In genomic region chr11:114850066-114850451, GRCm38 (mm10) we compare ENCODE assay signal across 11 mouse cellular contexts. TPM values are rescaled to one million over a fixed set of nuclear protein-coding genes. Genes with fewer than 3 reads are reported as not detected.
A peak's percentile ranks its signal among the peaks of the same experiment; 100 is the strongest.
DNase-seq lines count a peak whose midpoint lies in the region; ATAC-seq and TF ChIP-seq lines count a peak whose summit lies in the region.
"Had no signal": no experiment of that assay in that cellular context is flagged by ENCODE, and none has a peak within 500 bp of the region (broad histone marks: within the 10 kb centered on the region; RNA-seq: fewer than 3 reads in every experiment).

No protein-coding gene starts in this region.

- no peak overlapping the region for H3K9ac ChIP-seq in heart, postnatal 0 days (replicated peaks; ENCODE audit: low read depth, low read length)
- H3K9ac ChIP-seq in heart, adult 2 months (ENCODE audit: low read depth, low read length), result no peak overlapping the region
- no peak overlapping the region for H3K9ac ChIP-seq in hindbrain, embryonic 11.5 days (ENCODE audit: low read depth, low read length)
- H3K9ac ChIP-seq in limb, embryonic 12.5 days (replicated peaks), result peak overlapping the region; percentile 28; the same call in 1 of the 2 replicates
- H3K9ac ChIP-seq in neural tube, embryonic 14.5 days (replicated peaks; ENCODE audit: low read depth, low read length), result no peak overlapping the region

- H3K9me3 ChIP-seq in heart, postnatal 0 days (replicated peaks; ENCODE audit: control insufficient read depth, low read length), result no peaks in the 10 kb centered on the region
- no peaks in the 10 kb centered on the region for H3K9me3 ChIP-seq in hindbrain, embryonic 11.5 days (ENCODE audit: control insufficient read depth, low read length)
- H3K9me3 ChIP-seq in limb, embryonic 12.5 days, result no peaks in the 10 kb centered on the region
- H3K9me3 ChIP-seq in neural tube, embryonic 14.5 days (ENCODE audit: control insufficient read depth, low read length), result no peaks in the 10 kb centered on the region

- intact Hi-C loops in heart, adult 2 months (cut with DNase I), result no loop called here

- no peak for TF ChIP-seq CTCF in heart, postnatal 0 days (IDR thresholded peaks at IDR 0.05; ENCODE audit: low read depth)
- TF ChIP-seq CTCF in heart, adult 2 months (IDR thresholded peaks at IDR 0.05), result no peak

- no peak for DNase-seq in heart, postnatal 0 days (ENCODE audit: low spot score)
- DNase-seq in heart, adult 2 months, result no peak
- no peak for DNase-seq in hindbrain, embryonic 11.5 days (ENCODE audit: low spot score)
- DNase-seq in adrenal gland, postnatal 25 days, result no peak
- DNase-seq in spleen, postnatal 10 days (ENCODE audit: low spot score in 2 of 2), result no peak

- no peak for TF ChIP-seq EP300 in heart, postnatal 0 days (IDR thresholded peaks at IDR 0.05; ENCODE audit: low read depth)
- no peak for TF ChIP-seq EP300 in heart, adult 2 months (IDR thresholded peaks at IDR 0.05; ENCODE audit: insufficient read depth, low read depth, low read length)

- peak overlapping the region; percentile 94 for H3K4me2 ChIP-seq in heart, postnatal 0 days (ENCODE audit: low read depth, low read length)
- H3K4me2 ChIP-seq in hindbrain, embryonic 11.5 days (replicated peaks; ENCODE audit: low read depth, low read length), result 0 out of 2 replicates have a peak overlapping the region, but pooled peaks have one; percentile 96
- H3K4me2 ChIP-seq in limb, embryonic 12.5 days, result peak overlapping the region; percentile 95
- peak overlapping the region; percentile 99; the same call in 1 of the 2 replicates for H3K4me2 ChIP-seq in neural tube, embryonic 14.5 days (ENCODE audit: low read depth, low read length)

- 68% methylated on average over 5 of the region's 5 CpGs for WGBS in heart, postnatal 0 days
- 74% methylated on average over 5 of the region's 5 CpGs for WGBS in heart, adult 2 months
- WGBS in hindbrain, embryonic 11.5 days, result 11% methylated on average over 5 of the region's 5 CpGs
- WGBS in limb, embryonic 12.5 days, result 2% methylated on average over 5 of the region's 5 CpGs
- WGBS in neural tube, embryonic 14.5 days, result 16% methylated on average over 5 of the region's 5 CpGs

- H3K27ac ChIP-seq in heart, postnatal 0 days (ENCODE audit: low read depth), result no peak overlapping the region
- H3K27ac ChIP-seq in heart, adult 2 months, result no peak overlapping the region
- H3K27ac ChIP-seq in hindbrain, embryonic 11.5 days (ENCODE audit: low read depth, low read length), result no peak overlapping the region
- peak overlapping the region; percentile 64 for H3K27ac ChIP-seq in limb, embryonic 12.5 days
- H3K27ac ChIP-seq in neural tube, embryonic 14.5 days (ENCODE audit: low read depth, low read length), result no peak overlapping the region

- no peaks in the 10 kb centered on the region for H3K36me3 ChIP-seq in heart, postnatal 0 days (replicated peaks; ENCODE audit: control insufficient read depth, insufficient read depth, low read length)
- H3K36me3 ChIP-seq in heart, adult 2 months (ENCODE audit: control insufficient read depth, insufficient read depth, low read length), result no peaks in the 10 kb centered on the region
- no peaks in the 10 kb centered on the region for H3K36me3 ChIP-seq in hindbrain, embryonic 11.5 days (ENCODE audit: control insufficient read depth, insufficient read depth, low read length)
- no peaks in the 10 kb centered on the region for H3K36me3 ChIP-seq in limb, embryonic 12.5 days
- no peaks in the 10 kb centered on the region for H3K36me3 ChIP-seq in neural tube, embryonic 14.5 days (ENCODE audit: control insufficient read depth, insufficient read depth, low read length)

- H3K4me1 ChIP-seq in heart, postnatal 0 days (ENCODE audit: control insufficient read depth, insufficient read depth), result 0 out of 2 replicates have a peak, but pooled peaks cover 3% of the 10 kb centered on the region
- no peaks in the 10 kb centered on the region; the same call in 1 of the 2 replicates for H3K4me1 ChIP-seq in heart, adult 2 months (ENCODE audit: control insufficient read depth, insufficient read depth, low read length)
- peaks cover 18% of the 10 kb centered on the region for H3K4me1 ChIP-seq in hindbrain, embryonic 11.5 days (replicated peaks; ENCODE audit: control insufficient read depth, insufficient read depth, low read length)
- H3K4me1 ChIP-seq in limb, embryonic 12.5 days (replicated peaks), result peaks cover 50% of the 10 kb centered on the region
- 0 out of 2 replicates have a peak, but pooled peaks cover 13% of the 10 kb centered on the region for H3K4me1 ChIP-seq in neural tube, embryonic 14.5 days (ENCODE audit: control insufficient read depth, insufficient read depth, low read length)

- H3K79me2 ChIP-seq in heart, adult 2 months (replicated peaks; ENCODE audit: control insufficient read depth, insufficient read depth, low read length), result no peaks in the 10 kb centered on the region

- peaks cover 16% of the 10 kb centered on the region for H3K27me3 ChIP-seq in heart, postnatal 0 days (ENCODE audit: control insufficient read depth, insufficient read depth, low read length)
- no peaks in the 10 kb centered on the region for H3K27me3 ChIP-seq in heart, adult 2 months (ENCODE audit: control insufficient read depth, insufficient read depth, low read length)
- H3K27me3 ChIP-seq in hindbrain, embryonic 11.5 days (ENCODE audit: control insufficient read depth, insufficient read depth, low read length), result peaks cover 46% of the 10 kb centered on the region
- H3K27me3 ChIP-seq in limb, embryonic 12.5 days, result no peaks in the 10 kb centered on the region
- peaks cover 31% of the 10 kb centered on the region for H3K27me3 ChIP-seq in neural tube, embryonic 14.5 days (ENCODE audit: control insufficient read depth, insufficient read depth, low read length)

- ATAC-seq in heart, postnatal 0 days (ENCODE audit: insufficient read depth, low read depth), result no peak
- no peak for ATAC-seq in hindbrain, embryonic 11.5 days (ENCODE audit: low FRiP score)
- ATAC-seq in limb, embryonic 12.5 days (ENCODE audit: insufficient number of reproducible peaks, insufficient read depth, low FRiP score, low TSS enrichment, low read depth), result no peak
- ATAC-seq in neural tube, embryonic 14.5 days (ENCODE audit: low read depth), result no peak
- no peak for ATAC-seq in activated CD4-positive, CD25-positive, alpha-beta regulatory T cell, adult 4 months

- TF ChIP-seq POLR2A in heart, adult 2 months (IDR thresholded peaks at IDR 0.05; ENCODE audit: insufficient read depth, low read depth, low read length), result no peak

- H3K4me3 ChIP-seq in heart, postnatal 0 days (ENCODE audit: low read depth, low read length), result peak overlapping the region; percentile 67; the same call in 1 of the 2 replicates
- no peak overlapping the region for H3K4me3 ChIP-seq in heart, adult 2 months
- no peak overlapping the region for H3K4me3 ChIP-seq in hindbrain, embryonic 11.5 days (ENCODE audit: low read depth, low read length)
- peak overlapping the region; percentile 85 for H3K4me3 ChIP-seq in limb, embryonic 12.5 days (replicated peaks)
- no peak overlapping the region; the same call in 1 of the 2 replicates for H3K4me3 ChIP-seq in neural tube, embryonic 14.5 days (ENCODE audit: low read depth, low read length)

RNA-seq across cellular contexts. Expression of gene Gprc5c, which starts 0.9 kb away (rescaled TPM):
- 14.1 and 16.5 TPM in 2 replicates for total RNA-seq in heart, postnatal 0 days (2014; rRNA removed; ENCODE audit: low replicate concordance)
- polyA plus RNA-seq in heart, postnatal 0 days (2015; fragmentation: Nextera tagmentation; extraction: Ambion mirVana), result 6.8 and 7.5 TPM in 2 replicates
- 1 to 10 TPM; 6.3 to 7.9 TPM for total RNA-seq in heart, adult 2 months (2021)
- 11.6 and 11.9 TPM in 2 replicates for polyA plus RNA-seq in heart, adult 2 months (2012; rRNA removed)
- 17.7 and 18.3 TPM in 2 replicates for polyA plus RNA-seq in hindbrain, embryonic 11.5 days (2014; fragmentation: Nextera tagmentation; extraction: Ambion mirVana)
- polyA plus RNA-seq in limb, embryonic 12.5 days (2016; fragmentation: Nextera tagmentation; extraction: Ambion mirVana), result 50.7 and 53.8 TPM in 2 replicates
- 3.7 and 9.0 TPM in 2 replicates for polyA plus RNA-seq in neural tube, embryonic 14.5 days (2014; fragmentation: Nextera tagmentation; extraction: Ambion mirVana)
- under 1 TPM in 1 of 2 experiments, not detected in 1; 0.15 TPM for polyA plus RNA-seq in activated CD4-positive, CD25-positive, alpha-beta regulatory T cell, adult 4 months (2017; shearing (Covaris generic))
- total RNA-seq in adrenal gland, postnatal 25 days (2021), result 5.4 and 13.9 TPM in 2 replicates
- total RNA-seq: common myeloid progenitor, adult 5-6 weeks; MEL had no signal

RNA-seq across cellular contexts. Expression of gene Cd300a, which starts 39.8 kb away (rescaled TPM):
- total RNA-seq in heart, postnatal 0 days (2014; rRNA removed; ENCODE audit: low replicate concordance), result 0.35 TPM in 1 of 2 replicates, not detected in the other
- 0.92 and 0.97 TPM in 2 replicates for polyA plus RNA-seq in heart, postnatal 0 days (2015; fragmentation: Nextera tagmentation; extraction: Ambion mirVana)
- total RNA-seq in heart, adult 2 months (2021), result under 1 TPM; 0.77 to 0.89 TPM
- 1.1 TPM in 2 replicates for polyA plus RNA-seq in heart, adult 2 months (2012; rRNA removed)
- polyA plus RNA-seq in hindbrain, embryonic 11.5 days (2014; fragmentation: Nextera tagmentation; extraction: Ambion mirVana), result 0.92 and 1.0 TPM in 2 replicates
- polyA plus RNA-seq in limb, embryonic 12.5 days (2016; fragmentation: Nextera tagmentation; extraction: Ambion mirVana), result 0.70 and 0.88 TPM in 2 replicates
- 0.79 and 1.5 TPM in 2 replicates for polyA plus RNA-seq in neural tube, embryonic 14.5 days (2014; fragmentation: Nextera tagmentation; extraction: Ambion mirVana)
- under 1 TPM in 1 of 2 experiments, not detected in 1; 0.12 TPM for polyA plus RNA-seq in activated CD4-positive, CD25-positive, alpha-beta regulatory T cell, adult 4 months (2017; shearing (Covaris generic))
- 0.76 and 0.95 TPM in 2 replicates for total RNA-seq in adrenal gland, postnatal 25 days (2021)
- total RNA-seq: MEL had no signal

RNA-seq across cellular contexts. Expression of gene Gpr142, which starts 51.3 kb away (rescaled TPM):
- total RNA-seq in heart, postnatal 0 days (2014; rRNA removed; ENCODE audit: low replicate concordance), result not detected in 2 replicates
- not detected in 2 replicates for polyA plus RNA-seq in heart, postnatal 0 days (2015; fragmentation: Nextera tagmentation; extraction: Ambion mirVana)
- total RNA-seq in heart, adult 2 months (2021), result not detected
- not detected in 2 replicates for polyA plus RNA-seq in heart, adult 2 months (2012; rRNA removed)
- 0.20 and 0.45 TPM in 2 replicates for polyA plus RNA-seq in hindbrain, embryonic 11.5 days (2014; fragmentation: Nextera tagmentation; extraction: Ambion mirVana)
- polyA plus RNA-seq in limb, embryonic 12.5 days (2016; fragmentation: Nextera tagmentation; extraction: Ambion mirVana), result not detected in 2 replicates
- polyA plus RNA-seq in neural tube, embryonic 14.5 days (2014; fragmentation: Nextera tagmentation; extraction: Ambion mirVana), result not detected in 2 replicates
- not detected for polyA plus RNA-seq in activated CD4-positive, CD25-positive, alpha-beta regulatory T cell, adult 4 months (2017; shearing (Covaris generic))
- not detected in 2 replicates for total RNA-seq in adrenal gland, postnatal 25 days (2021)
- total RNA-seq: common myeloid progenitor, adult 5-6 weeks; MEL had no signal
- polyA plus RNA-seq: spleen, adult 2 months had no signal

RNA-seq across cellular contexts. Expression of gene Btbd17, which starts 54.3 kb away (rescaled TPM):
- total RNA-seq in heart, postnatal 0 days (2014; rRNA removed; ENCODE audit: low replicate concordance), result not detected in 2 replicates
- polyA plus RNA-seq in heart, postnatal 0 days (2015; fragmentation: Nextera tagmentation; extraction: Ambion mirVana), result 0.12 and 0.18 TPM in 2 replicates
- total RNA-seq in heart, adult 2 months (2021), result not detected
- 0.06 TPM in 1 of 2 replicates, not detected in the other for polyA plus RNA-seq in heart, adult 2 months (2012; rRNA removed)
- 39.2 and 46.2 TPM in 2 replicates for polyA plus RNA-seq in hindbrain, embryonic 11.5 days (2014; fragmentation: Nextera tagmentation; extraction: Ambion mirVana)
- 1.5 TPM in 2 replicates for polyA plus RNA-seq in limb, embryonic 12.5 days (2016; fragmentation: Nextera tagmentation; extraction: Ambion mirVana)
- polyA plus RNA-seq in neural tube, embryonic 14.5 days (2014; fragmentation: Nextera tagmentation; extraction: Ambion mirVana), result 18.8 and 20.4 TPM in 2 replicates
- not detected for polyA plus RNA-seq in activated CD4-positive, CD25-positive, alpha-beta regulatory T cell, adult 4 months (2017; shearing (Covaris generic))
- total RNA-seq in adrenal gland, postnatal 25 days (2021), result not detected in 2 replicates
- total RNA-seq: common myeloid progenitor, adult 5-6 weeks; MEL had no signal

Comparison
In these comparisons a context has a peak if more than half of its experiments do, and no peak if none do; other contexts are left out.
1. H3K4me3 ChIP-seq: peak in heart, postnatal 0 days (single experiment) and limb, embryonic 12.5 days (single experiment); none in heart, adult 2 months (single experiment), hindbrain, embryonic 11.5 days (single experiment) and neural tube, embryonic 14.5 days (single experiment).
2. Peak in every context shown above with its lines, with median percentiles within 50 percentile points of each other: H3K4me2 ChIP-seq.